ENCODE assay signal across 8 mouse cellular contexts in the genomic region with DNA sequence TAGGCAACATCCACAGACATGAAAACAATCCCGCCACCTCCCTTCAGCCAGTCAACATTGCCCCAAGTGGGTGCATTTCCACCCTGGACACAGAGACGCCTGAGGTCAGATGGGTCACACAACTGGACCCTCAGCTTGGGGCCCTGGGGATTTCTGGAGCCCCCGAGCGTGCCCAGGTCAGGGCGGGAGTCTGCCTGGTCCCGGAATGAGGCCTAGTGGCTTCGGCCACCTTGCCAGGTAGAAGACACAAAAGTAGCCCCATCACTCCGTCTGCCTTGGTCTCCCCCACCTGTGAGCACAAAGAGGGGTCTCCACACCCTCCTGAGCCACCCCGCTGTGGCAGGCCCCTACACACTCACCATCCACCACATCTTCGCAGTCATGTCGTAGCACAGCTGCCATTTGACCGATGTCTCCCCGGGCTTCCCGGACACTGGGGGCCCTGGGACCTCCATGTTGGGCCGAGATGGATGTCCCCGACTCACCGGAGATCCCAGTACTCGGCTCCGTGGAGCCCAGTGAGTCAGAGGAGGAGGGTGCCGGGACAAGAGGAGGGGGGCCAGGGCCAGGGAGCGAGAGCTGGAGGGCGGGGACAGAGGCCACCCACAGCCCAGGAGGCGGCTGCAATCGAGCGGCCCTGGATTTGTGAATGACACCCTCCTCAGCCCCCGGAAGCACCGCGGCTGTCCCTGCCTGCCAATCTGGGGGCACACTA. TPM values are rescaled to one million over a fixed set of nuclear protein-coding genes. Genes with fewer than 3 reads are reported as not detected.
DNase-seq lines count a peak whose midpoint lies in the region; ATAC-seq and TF ChIP-seq lines count a peak whose summit lies in the region.

A gene (minus strand): TSS at position 455 of the 715 bp plus-strand sequence.

- TF ChIP-seq POLR2A in brain, embryonic 14.5 days (IDR thresholded peaks at IDR 0.05; ENCODE audit: borderline replicate concordance, extremely low read depth, insufficient read depth, insufficient read length, poor library complexity, severe bottlenecking) = no peak

- ATAC-seq in megakaryocyte, adult 5-6 weeks (ENCODE audit: poor library complexity, severe bottlenecking) = no peak
- no peak for ATAC-seq in inflammation-experienced regulatory T-cells, adult 6 months
- no peak for ATAC-seq in midbrain, embryonic 13.5 days

- H3K9me3 ChIP-seq in megakaryocyte, embryonic 14.5 days = 0 out of 2 replicates have a peak, but pooled peaks cover 5% of the 10 kb centered on the region
- no peaks in the 10 kb centered on the region for H3K9me3 ChIP-seq in midbrain, embryonic 13.5 days

- DNase-seq in brain, embryonic 14.5 days (ENCODE audit: low read depth) = no peak
- no peak for DNase-seq in gastrocnemius, postnatal 36 days
- DNase-seq in cerebellum, postnatal 36 days = no peak
- DNase-seq in T-cell, adult 2 months (ENCODE audit: low spot score) = no peak

- no peak within 1 kb of the TSS for H3K9ac ChIP-seq in midbrain, embryonic 13.5 days (replicated peaks)

- peaks cover 88% of the 10 kb centered on the region for H3K27me3 ChIP-seq in megakaryocyte, embryonic 14.5 days (replicated peaks)
- H3K27me3 ChIP-seq in midbrain, embryonic 13.5 days = peaks cover 86% of the 10 kb centered on the region

- no peak within 1 kb of the TSS for H3K4me3 ChIP-seq in megakaryocyte, embryonic 14.5 days (replicated peaks)
- no peak within 1 kb of the TSS for H3K4me3 ChIP-seq in midbrain, embryonic 13.5 days (replicated peaks)

- H3K36me3 ChIP-seq in megakaryocyte, embryonic 14.5 days (replicated peaks; ENCODE audit: low read length) = no peaks in the 10 kb centered on the region
- no peaks in the 10 kb centered on the region for H3K36me3 ChIP-seq in midbrain, embryonic 13.5 days

- peaks cover 38% of the 10 kb centered on the region for H3K4me1 ChIP-seq in megakaryocyte, embryonic 14.5 days
- H3K4me1 ChIP-seq in midbrain, embryonic 13.5 days (replicated peaks) = no peaks in the 10 kb centered on the region; the same call in 1 of the 2 replicates

- no peak within 1 kb of the TSS for H3K4me2 ChIP-seq in midbrain, embryonic 13.5 days (replicated peaks)

- H3K27ac ChIP-seq in midbrain, embryonic 13.5 days = no peak within 1 kb of the TSS

- no peak for TF ChIP-seq CTCF in brain, embryonic 14.5 days (IDR thresholded peaks at IDR 0.05; ENCODE audit: borderline replicate concordance, extremely low read depth, insufficient read depth, insufficient read length)

- WGBS in midbrain, embryonic 13.5 days = 67% methylated on average over 28 of the region's 28 CpGs

- intact Hi-C loops in gastrocnemius, postnatal 36 days (cut with DNase I) = no loop called here

RNA-seq across cellular contexts. Expression of the gene that starts here (rescaled TPM):
- polyA plus RNA-seq in megakaryocyte, embryonic 14.5 days (2012; ENCODE audit: insufficient read depth, low replicate concordance) = 184 and 257 TPM in 2 replicates
- total RNA-seq in megakaryocyte, adult 5-6 weeks (2015) = 51.4 and 54.5 TPM in 2 replicates
- total RNA-seq in megakaryocyte, adult 5-6 weeks (2017) = 6.2 and 8.6 TPM in 2 replicates
- polyA plus RNA-seq in brain, embryonic 14.5 days (2012; rRNA removed) = 9.2 and 16.7 TPM in 2 replicates
- total RNA-seq in gastrocnemius, postnatal 36 days (2021) = 100 to 1,000 TPM; 219 to 237 TPM
- polyA plus RNA-seq in inflammation-experienced regulatory T-cells, adult 6 months (2017; shearing (Covaris generic)) = 10 to 100 TPM; 13.8 to 17.2 (median 15.0) TPM
- polyA plus RNA-seq in midbrain, embryonic 13.5 days (2015; fragmentation: Nextera tagmentation; extraction: Ambion mirVana) = 13.1 and 15.2 TPM in 2 replicates

Comparison
In these comparisons a context has a peak if more than half of its experiments do, and no peak if none do; other contexts are left out.
1. RNA of the gene that starts here (polyA plus RNA-seq): 184 to 257 TPM in megakaryocyte, embryonic 14.5 days; 9.2 to 16.7 TPM in brain, embryonic 14.5 days, 13.1 to 15.2 TPM in midbrain, embryonic 13.5 days and 13.8 to 17.2 TPM in inflammation-experienced regulatory T-cells, adult 6 months; every median in the first group is over 10 times any median in the second.